Mouse (Mus musculus) neural tube, embryonic 12.5 days (tissue): ENCODE results near the gene Ubc. TPM values are rescaled to one million over a fixed set of nuclear protein-coding genes. Genes with fewer than 3 reads are reported as not detected.
"Not testable (repeated sequence)": the region's sequence is repeated elsewhere in the genome, so short reads cannot be mapped to it uniquely, and the experiment has no call there.

ENCODE experiments used
- ATAC-seq: fragments of 200-750 bp; cut with Nextera tagmentation; 2 replicates; pipeline ENCODE4 v1.8.0; 2017; ENCODE audit warnings: low read depth, mild to moderate bottlenecking, moderate TSS enrichment, moderate library complexity; ENCODE audit not compliant: low FRiP score
- H3K27ac ChIP-seq: fragments of 300-500 bp; sonication (generic); 2 replicates; pipeline ENCODE4 v1.5.1; 2016
- H3K27me3 ChIP-seq: fragments of 300-500 bp; sonication (generic); replicated peaks from 2 replicates; pipeline ENCODE4 v1.6.1; 2016; ENCODE audit warnings: mild to moderate bottlenecking
- H3K36me3 ChIP-seq: fragments of 300-500 bp; sonication (generic); 2 replicates; pipeline ENCODE4 v1.6.1; 2016; ENCODE audit warnings: mild to moderate bottlenecking
- H3K4me1 ChIP-seq: fragments of 300-500 bp; sonication (generic); 2 replicates; pipeline ENCODE4 v1.6.1; 2016
- H3K4me2 ChIP-seq: fragments of 300-500 bp; sonication (generic); replicated peaks from 2 replicates; pipeline ENCODE4 v1.6.1; 2016; ENCODE audit warnings: mild to moderate bottlenecking
- H3K4me3 ChIP-seq: fragments of 300-500 bp; sonication (generic); 2 replicates; pipeline ENCODE4 v1.5.1; 2016
- H3K9ac ChIP-seq: fragments of 300-500 bp; sonication (generic); 2 replicates; pipeline ENCODE4 v1.6.1; 2016; ENCODE audit warnings: mild to moderate bottlenecking
- H3K9me3 ChIP-seq: fragments of 300-500 bp; sonication (generic); 2 replicates; pipeline ENCODE4 v1.6.1; 2016; ENCODE audit warnings: mild to moderate bottlenecking
- WGBS: fragments of 180-500 bp; shearing (Covaris S2); methylation state at CpG from one replicate; pipeline ENCODE4 v1.1.7; 2016; 5-methylcytosine and 5-hydroxymethylcytosine counted together
- polyA plus RNA-seq: library from polyadenylated mRNA; unstranded; fragments of >200 nt; fragmentation: Nextera tagmentation; extraction: Ambion mirVana; gene quantifications from 2 replicates; pipeline ENCODE4 v1.2.1, GENCODE M21; 2016

The Ubc gene
- 1,083 and 1,154 TPM in 2 replicates for polyA plus RNA-seq

GRCm38 (mm10) chr5:125389579-125390441, at the start of gene Ubc:
Ubc (minus strand) TSS chr5:125390202.
- peaks cover 38% of the 10 kb centered on the region for H3K4me1 ChIP-seq
- H3K4me2 ChIP-seq = peak within 1 kb of the TSS; percentile 98
- H3K27me3 ChIP-seq = no peaks in the 10 kb centered on the region
- ATAC-seq = peak; percentile 55
- 1% methylated on average over 68 of the region's 69 CpGs for WGBS
- peak within 1 kb of the TSS; percentile 89 for H3K27ac ChIP-seq
- peak within 1 kb of the TSS; percentile 99 for H3K4me3 ChIP-seq
- H3K9ac ChIP-seq = peak within 1 kb of the TSS; percentile 99
- no peaks in the 10 kb centered on the region for H3K9me3 ChIP-seq
- H3K36me3 ChIP-seq = peaks cover 12% of the 10 kb centered on the region

GRCm38 (mm10) chr5:125434347-125434746, 44.3 kb upstream of the Ubc start:
- H3K36me3 ChIP-seq = peaks cover 24% of the 10 kb centered on the region
- H3K9me3 ChIP-seq, ATAC-seq, H3K27ac ChIP-seq, H3K27me3 ChIP-seq, H3K9ac ChIP-seq, H3K4me1 ChIP-seq: not testable (repeated sequence)
- H3K4me3 ChIP-seq = peak overlapping the region; percentile 92
- peak overlapping the region; percentile 86 for H3K4me2 ChIP-seq
- 55% methylated on average over 15 of the region's 15 CpGs for WGBS

- no peak within 1 kb of the TSS for H3K27ac ChIP-seq
- H3K27me3 ChIP-seq = no peaks in the 10 kb centered on the region
- WGBS = under 1% methylated on average over 46 of the region's 46 CpGs
Observed at GRCm38 (mm10) chr5:125433793-125434337, 43.9 kb upstream of the Ubc start, which contains the start of gene Dhx37. Dhx37 (minus strand) TSS chr5:125434121.

GRCm38 (mm10) chr5:125432324-125432723, 42.3 kb upstream of the Ubc start:
- WGBS = 95% methylated on average over 2 of the region's 2 CpGs
- not testable (repeated sequence) for H3K9ac ChIP-seq

More at GRCm38 (mm10) chr5:125433793-125434337, 43.9 kb upstream of the Ubc start, which contains the start of gene Dhx37:
- peak; percentile 94 for ATAC-seq
- peak within 1 kb of the TSS; percentile 86 for H3K4me2 ChIP-seq
- no peaks in the 10 kb centered on the region for H3K9me3 ChIP-seq
- H3K36me3 ChIP-seq = peaks cover 29% of the 10 kb centered on the region
- H3K4me3 ChIP-seq = peak within 1 kb of the TSS; percentile 92
- H3K4me1 ChIP-seq = peaks cover 10% of the 10 kb centered on the region
- peak within 1 kb of the TSS; percentile 93 for H3K9ac ChIP-seq

GRCm38 (mm10) chr5:125426343-125426742, 36.3 kb upstream of the Ubc start:
- 95% methylated on average over 10 of the region's 10 CpGs for WGBS
- Histone ChIP-seq H3K36me3 (peaks cover 100% of the 10 kb centered on the region), H3K9me3 (no peaks in the 10 kb centered on the region), H3K4me3 (no peak overlapping the region), H3K27me3 (no peaks in the 10 kb centered on the region), H3K27ac (no peak overlapping the region), H3K9ac (no peak overlapping the region), H3K4me1 (no peaks in the 10 kb centered on the region), H3K4me2 (no peak overlapping the region)
- ATAC-seq = no peak

More at GRCm38 (mm10) chr5:125432324-125432723, 42.3 kb upstream of the Ubc start:
- H3K4me2 ChIP-seq = 0 out of 2 replicates have a peak overlapping the region, but pooled peaks have one; percentile 86
- not testable (repeated sequence) for H3K9me3 ChIP-seq, H3K4me3 ChIP-seq, H3K4me1 ChIP-seq, ATAC-seq, H3K27me3 ChIP-seq, H3K27ac ChIP-seq
- peaks cover 44% of the 10 kb centered on the region for H3K36me3 ChIP-seq

GRCm38 (mm10) chr5:125425698-125426276, 35.8 kb upstream of the Ubc start:
- no peak for ATAC-seq
- Histone ChIP-seq H3K27me3 (no peaks in the 10 kb centered on the region), H3K4me3 (no peak overlapping the region), H3K27ac (no peak overlapping the region), H3K4me1 (no peaks in the 10 kb centered on the region), H3K9me3 (no peaks in the 10 kb centered on the region), H3K36me3 (peaks cover 100% of the 10 kb centered on the region), H3K4me2 (no peak overlapping the region), H3K9ac (no peak overlapping the region)
- WGBS = 92% methylated on average over 10 of the region's 10 CpGs

- no peaks in the 10 kb centered on the region for H3K27me3 ChIP-seq
- no peak overlapping the region for H3K9ac ChIP-seq
- no peaks in the 10 kb centered on the region for H3K4me1 ChIP-seq
- H3K36me3 ChIP-seq = peaks cover 97% of the 10 kb centered on the region
- no peak for ATAC-seq
- WGBS = 86% methylated on average over 11 of the region's 11 CpGs
- no peak overlapping the region for H3K4me2 ChIP-seq
- H3K4me3 ChIP-seq = no peak overlapping the region
- no peaks in the 10 kb centered on the region for H3K9me3 ChIP-seq
- H3K27ac ChIP-seq = no peak overlapping the region
Observed at GRCm38 (mm10) chr5:125419124-125419523, 29.1 kb upstream of the Ubc start.

- Histone ChIP-seq H3K36me3 (peaks cover 97% of the 10 kb centered on the region), H3K4me2 (no peak overlapping the region), H3K9me3 (no peaks in the 10 kb centered on the region), H3K4me3 (no peak overlapping the region), H3K27me3 (no peaks in the 10 kb centered on the region), H3K9ac (no peak overlapping the region), H3K27ac (no peak overlapping the region), H3K4me1 (no peaks in the 10 kb centered on the region)
- WGBS = 90% methylated on average over 12 of the region's 12 CpGs
- ATAC-seq = no peak
Observed at GRCm38 (mm10) chr5:125418636-125419035, 28.6 kb upstream of the Ubc start.

- no peak overlapping the region for H3K27ac ChIP-seq
Observed at GRCm38 (mm10) chr5:125416183-125416582, 26.2 kb upstream of the Ubc start.

GRCm38 (mm10) chr5:125413763-125414162, 23.8 kb upstream of the Ubc start:
- Histone ChIP-seq H3K4me3 (no peak overlapping the region), H3K9ac (no peak overlapping the region), H3K27me3 (no peaks in the 10 kb centered on the region), H3K9me3 (no peaks in the 10 kb centered on the region), H3K4me2 (no peak overlapping the region), H3K4me1 (peaks cover 7% of the 10 kb centered on the region; the same call in 1 of the 2 replicates), H3K27ac (no peak overlapping the region), H3K36me3 (peaks cover 57% of the 10 kb centered on the region)
- no peak for ATAC-seq
- WGBS = 86% methylated on average over 4 of the region's 4 CpGs

More at GRCm38 (mm10) chr5:125416183-125416582, 26.2 kb upstream of the Ubc start:
- no peak for ATAC-seq
- no peaks in the 10 kb centered on the region for H3K9me3 ChIP-seq
- no peaks in the 10 kb centered on the region for H3K27me3 ChIP-seq
- H3K9ac ChIP-seq = no peak overlapping the region
- H3K4me3 ChIP-seq = no peak overlapping the region
- WGBS = 95% methylated on average over 8 of the region's 8 CpGs
- no peak overlapping the region for H3K4me2 ChIP-seq
- peaks cover 80% of the 10 kb centered on the region for H3K36me3 ChIP-seq
- H3K4me1 ChIP-seq = no peaks in the 10 kb centered on the region

- H3K4me3 ChIP-seq, H3K4me1 ChIP-seq, H3K4me2 ChIP-seq, ATAC-seq, H3K27me3 ChIP-seq, H3K27ac ChIP-seq, H3K9me3 ChIP-seq, H3K9ac ChIP-seq: not testable (repeated sequence)
- WGBS = 92% methylated on average over 8 of the region's 8 CpGs
- H3K36me3 ChIP-seq = peaks cover 45% of the 10 kb centered on the region
Observed at GRCm38 (mm10) chr5:125412536-125412935, 22.5 kb upstream of the Ubc start.

- Histone ChIP-seq H3K9ac (no peak overlapping the region), H3K9me3 (no peaks in the 10 kb centered on the region), H3K4me2 (no peak overlapping the region), H3K4me3 (no peak overlapping the region), H3K4me1 (peaks cover 11% of the 10 kb centered on the region), H3K36me3 (peaks cover 40% of the 10 kb centered on the region), H3K27me3 (no peaks in the 10 kb centered on the region), H3K27ac (no peak overlapping the region)
- no peak for ATAC-seq
- WGBS = 71% methylated on average over 5 of the region's 5 CpGs
Observed at GRCm38 (mm10) chr5:125411972-125412530, 22.0 kb upstream of the Ubc start.
